Mouse (Mus musculus) inflammation-experienced regulatory T-cells, adult 6 months (primary cell): ENCODE data around the gene Rhot1. TPM values are rescaled to one million over a fixed set of nuclear protein-coding genes. Genes with fewer than 3 reads are reported as not detected.
"Not testable (repeated sequence)": the region's sequence is repeated elsewhere in the genome, so short reads cannot be mapped to it uniquely, and the experiment has no call there.

Source experiments
- ATAC-seq: one replicate; pipeline ENCODE4 v1.8.0; 2017
- polyA plus RNA-seq, 3 experiments: library from polyadenylated mRNA; unstranded; fragments of 100-300 nt; shearing (Covaris generic); gene quantifications; one replicate each; pipeline ENCODE4 v1.2.1; 2017

The Rhot1 gene
- polyA plus RNA-seq, 3 experiments from 2014 or later: 20.6 to 30.8 (median 29.8) TPM

- ATAC-seq: no peak
These were observed 12.5 kb upstream of the Rhot1 start for GRCm38 (mm10) chr11:80196351-80196750.

GRCm38 (mm10) chr11:80199316-80199715 lies 9.5 kb upstream of the Rhot1 start:
- ATAC-seq: no peak

GRCm38 (mm10) chr11:80199773-80200172 lies 9.0 kb upstream of the Rhot1 start:
- ATAC-seq: no peak

- no peak for ATAC-seq
These were observed 8.5 kb upstream of the Rhot1 start for GRCm38 (mm10) chr11:80200326-80200725.

GRCm38 (mm10) chr11:80202296-80202695 lies 6.5 kb upstream of the Rhot1 start:
- ATAC-seq: no peak

- ATAC-seq: no peak
These were observed 4.8 kb upstream of the Rhot1 start for GRCm38 (mm10) chr11:80204037-80204436.

GRCm38 (mm10) chr11:80204941-80205340 lies 3.9 kb upstream of the Rhot1 start:
- ATAC-seq: no peak

GRCm38 (mm10) chr11:80208465-80208859 lies 357 bp upstream of the Rhot1 start:
- ATAC-seq: no peak

- no peak for ATAC-seq
These were observed 1.5 kb downstream of the Rhot1 start for GRCm38 (mm10) chr11:80210321-80210720.

GRCm38 (mm10) chr11:80212282-80212681 lies 3.5 kb downstream of the Rhot1 start:
- no peak for ATAC-seq

- ATAC-seq: no peak
These were observed 6.5 kb downstream of the Rhot1 start for GRCm38 (mm10) chr11:80215291-80215690.

GRCm38 (mm10) chr11:80218657-80219293 lies 10.0 kb downstream of the Rhot1 start:
- no peak for ATAC-seq

- not testable (repeated sequence) for ATAC-seq
These were observed 21.2 kb downstream of the Rhot1 start for GRCm38 (mm10) chr11:80230066-80230465.

- no peak for ATAC-seq
These were observed 28.5 kb downstream of the Rhot1 start for GRCm38 (mm10) chr11:80237278-80237677.

GRCm38 (mm10) chr11:80238306-80238705 lies 29.5 kb downstream of the Rhot1 start:
- ATAC-seq: no peak

GRCm38 (mm10) chr11:80247026-80247425 lies 38.2 kb downstream of the Rhot1 start:
- ATAC-seq: no peak

- ATAC-seq: no peak
These were observed 39.7 kb downstream of the Rhot1 start for GRCm38 (mm10) chr11:80248531-80248930.

GRCm38 (mm10) chr11:80264137-80264536 lies 55.3 kb downstream of the Rhot1 start:
- no peak for ATAC-seq

- ATAC-seq: no peak
These were observed 62.3 kb downstream of the Rhot1 start for GRCm38 (mm10) chr11:80271096-80271495.

GRCm38 (mm10) chr11:80275011-80275410 lies 66.2 kb downstream of the Rhot1 start:
- ATAC-seq: no peak

GRCm38 (mm10) chr11:80278054-80278453 lies 69.2 kb downstream of the Rhot1 start:
- no peak for ATAC-seq

- ATAC-seq: no peak
These were observed 75.0 kb downstream of the Rhot1 start for GRCm38 (mm10) chr11:80283786-80284185.

GRCm38 (mm10) chr11:80284641-80285040 lies 75.8 kb downstream of the Rhot1 start:
- no peak for ATAC-seq

- ATAC-seq: no peak
These were observed 78.3 kb downstream of the Rhot1 start for GRCm38 (mm10) chr11:80287150-80287549.
